Mouse (Mus musculus) hindbrain, embryonic 16.5 days (tissue): ENCODE data around the gene Gna11. TPM values are rescaled to one million over a fixed set of nuclear protein-coding genes. Genes with fewer than 3 reads are reported as not detected.

ENCODE experiments used
- ATAC-seq: fragments of 200-750 bp; cut with Nextera tagmentation; 2 replicates; pipeline ENCODE4 v1.8.0; 2017; ENCODE audit warnings: moderate TSS enrichment, moderate library complexity
- H3K27ac ChIP-seq: fragments of 300-500 bp; sonication (generic); 2 replicates; pipeline ENCODE4 v1.5.1; 2014; ENCODE audit warnings: low read depth, mild to moderate bottlenecking, control low read depth, low read length, moderate library complexity
- H3K27me3 ChIP-seq: fragments of 300-500 bp; sonication (generic); replicated peaks from 2 replicates; pipeline ENCODE4 v1.6.1; 2014; ENCODE audit warnings: low read length; ENCODE audit not compliant: control insufficient read depth, insufficient read depth
- H3K36me3 ChIP-seq: fragments of 300-500 bp; sonication (generic); 2 replicates; pipeline ENCODE4 v1.6.1; 2014; ENCODE audit warnings: mild to moderate bottlenecking, low read length, moderate library complexity, mixed read lengths; ENCODE audit not compliant: control insufficient read depth, insufficient read depth
- H3K4me1 ChIP-seq: fragments of 300-500 bp; sonication (generic); 2 replicates; pipeline ENCODE4 v1.6.1; 2014; ENCODE audit warnings: low read depth, low read length; ENCODE audit not compliant: control insufficient read depth, insufficient read depth
- H3K4me2 ChIP-seq: fragments of 300-500 bp; sonication (generic); 2 replicates; pipeline ENCODE4 v1.6.1; 2014; ENCODE audit warnings: mild to moderate bottlenecking, low read length, control low read depth, moderate library complexity
- H3K4me3 ChIP-seq: fragments of 300-500 bp; sonication (generic); 2 replicates; pipeline ENCODE4 v1.5.1; 2014; ENCODE audit warnings: mild to moderate bottlenecking, low read length, control low read depth, moderate library complexity
- H3K9ac ChIP-seq: fragments of 300-500 bp; sonication (generic); 2 replicates; pipeline ENCODE4 v1.6.1; 2014; ENCODE audit warnings: low read depth, mild to moderate bottlenecking, control low read depth, low read length, moderate library complexity
- H3K9me3 ChIP-seq: fragments of 300-500 bp; sonication (generic); 2 replicates; pipeline ENCODE4 v1.6.1; 2014; ENCODE audit warnings: mild to moderate bottlenecking, low read length, moderate library complexity; ENCODE audit not compliant: control insufficient read depth
- WGBS: fragments of 180-500 bp; shearing (Covaris S2); extraction: QIAGEN DNeasy Blood & Tissue Kit; methylation state at CpG from one replicate; pipeline ENCODE4 v1.1.7; 2014; 5-methylcytosine and 5-hydroxymethylcytosine counted together
- polyA plus RNA-seq: library from polyadenylated mRNA; unstranded; fragments of >200 nt; fragmentation: Nextera tagmentation; extraction: Ambion mirVana; gene quantifications from 2 replicates; pipeline ENCODE4 v1.2.1, GENCODE M21; 2015

Gna11 gene
- polyA plus RNA-seq, 1 experiment from 2014 or later = 96.0 TPM

DNA sequence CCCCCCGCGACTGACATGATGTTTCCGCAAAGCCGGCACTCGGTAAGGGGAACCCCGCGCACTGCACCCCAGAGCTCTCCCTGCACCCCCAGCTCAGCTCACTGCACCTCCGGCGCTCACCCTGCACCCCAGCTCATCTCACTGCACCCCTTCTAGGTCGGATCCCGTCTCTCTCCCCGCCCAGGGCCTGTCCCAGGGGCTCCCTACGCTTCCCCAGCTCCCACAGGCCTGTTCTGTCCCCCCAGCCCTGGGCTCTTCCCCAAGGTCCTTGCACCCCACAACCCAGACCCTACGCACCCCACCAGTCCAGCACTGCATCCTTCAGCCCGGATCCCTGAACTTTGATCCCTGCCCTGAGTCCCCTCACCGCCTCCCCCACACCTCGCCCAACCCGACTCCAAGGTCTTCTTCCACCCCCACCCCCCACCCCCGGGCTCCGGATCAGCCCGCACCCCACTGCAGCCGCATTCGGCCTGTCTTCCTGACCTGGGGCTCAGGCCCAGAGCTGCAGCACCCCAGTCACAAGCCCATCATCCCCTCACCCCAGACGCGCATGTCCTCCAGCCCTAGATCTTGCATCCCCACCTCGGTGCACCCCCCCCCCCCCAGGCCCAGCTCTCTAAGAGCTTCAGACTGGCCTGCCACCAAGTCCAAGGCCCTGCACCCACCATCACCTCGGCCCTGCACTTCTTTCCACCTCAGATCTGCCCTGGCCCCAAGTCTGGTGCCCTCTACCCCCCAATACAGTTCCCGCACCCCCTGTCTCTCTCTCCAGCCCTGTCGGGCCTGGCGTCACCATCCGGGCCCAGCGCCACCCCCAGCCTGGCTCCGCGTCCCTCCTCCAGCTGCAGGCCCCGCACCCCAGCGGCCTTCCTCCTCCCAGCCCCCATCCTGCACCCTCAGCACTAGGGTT lies 14.9 kb upstream of the Gna11 start:
- Histone ChIP-seq H3K4me1 (peaks cover 40% of the 10 kb centered on the region), H3K9me3 (no peaks in the 10 kb centered on the region), H3K27ac (peak overlapping the region; percentile 86), H3K27me3 (peaks cover 2% of the 10 kb centered on the region; the same call in 1 of the 2 replicates), H3K36me3 (peaks cover 3% of the 10 kb centered on the region), H3K9ac (peak overlapping the region; percentile 100), H3K4me2 (peak overlapping the region; percentile 94), H3K4me3 (peak overlapping the region; percentile 88)
- 2% methylated on average over 29 of the region's 36 CpGs for WGBS
- peak; percentile 35 for ATAC-seq

DNA sequence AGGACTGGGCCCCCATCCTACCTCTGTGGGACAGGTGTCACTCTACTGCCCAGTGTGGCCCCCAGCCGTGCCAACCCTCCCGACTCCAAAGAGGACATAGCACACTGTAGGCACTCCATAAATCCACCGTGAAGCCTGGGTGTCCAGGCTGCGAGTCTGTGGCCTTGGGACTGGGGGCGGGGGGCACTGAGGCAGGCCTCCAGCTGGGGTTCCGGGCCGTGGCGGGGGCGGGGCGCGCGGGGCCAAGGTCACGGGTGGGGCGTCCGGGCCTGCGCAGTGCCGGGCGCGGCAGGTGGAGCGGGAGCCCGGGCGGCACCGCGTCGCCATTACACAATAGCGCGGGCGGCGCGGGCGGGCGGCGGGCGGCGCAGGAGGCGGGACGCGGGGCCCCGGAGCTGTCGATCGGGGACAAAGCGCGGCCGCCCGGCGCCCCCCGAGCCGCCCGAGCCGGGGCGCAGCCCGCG lies 14.2 kb upstream of the Gna11 start, which contains the start of gene Aes:
Gene Aes (plus strand): TSS at position 326 of the 464 bp plus-strand sequence.
- Histone ChIP-seq H3K9me3 (no peaks in the 10 kb centered on the region), H3K36me3 (no peaks in the 10 kb centered on the region; the same call in 1 of the 2 replicates), H3K9ac (peak within 1 kb of the TSS; percentile 100), H3K4me3 (peak within 1 kb of the TSS; percentile 88), H3K27ac (peak within 1 kb of the TSS; percentile 86), H3K4me1 (peaks cover 34% of the 10 kb centered on the region), H3K4me2 (peak within 1 kb of the TSS; percentile 94), H3K27me3 (no peaks in the 10 kb centered on the region)
- WGBS = 0% methylated on average over 10 of the region's 53 CpGs
- peak; percentile 71 for ATAC-seq

GRCm38 (mm10) chr10:81557491-81557890 lies 12.5 kb upstream of the Gna11 start:
- WGBS = 43% methylated on average over 1 of the region's 1 CpGs
- no peak overlapping the region for H3K27ac ChIP-seq
- H3K27me3 ChIP-seq = no peaks in the 10 kb centered on the region
- no peak overlapping the region for H3K4me2 ChIP-seq
- no peak for ATAC-seq
- peaks cover 2% of the 10 kb centered on the region; the same call in 1 of the 2 replicates for H3K9me3 ChIP-seq
- no peak overlapping the region for H3K9ac ChIP-seq
- no peaks in the 10 kb centered on the region; the same call in 1 of the 2 replicates for H3K36me3 ChIP-seq
- H3K4me3 ChIP-seq = no peak overlapping the region
- peaks cover 18% of the 10 kb centered on the region for H3K4me1 ChIP-seq

GRCm38 (mm10) chr10:81556282-81556681 lies 11.3 kb upstream of the Gna11 start:
- 80% methylated on average over 3 of the region's 3 CpGs for WGBS
- Histone ChIP-seq H3K27ac (no peak overlapping the region), H3K9me3 (peaks cover 2% of the 10 kb centered on the region; the same call in 1 of the 2 replicates), H3K27me3 (no peaks in the 10 kb centered on the region), H3K9ac (no peak overlapping the region), H3K36me3 (no peaks in the 10 kb centered on the region; the same call in 1 of the 2 replicates), H3K4me2 (no peak overlapping the region), H3K4me1 (peaks cover 15% of the 10 kb centered on the region), H3K4me3 (no peak overlapping the region)
- no peak for ATAC-seq

DNA sequence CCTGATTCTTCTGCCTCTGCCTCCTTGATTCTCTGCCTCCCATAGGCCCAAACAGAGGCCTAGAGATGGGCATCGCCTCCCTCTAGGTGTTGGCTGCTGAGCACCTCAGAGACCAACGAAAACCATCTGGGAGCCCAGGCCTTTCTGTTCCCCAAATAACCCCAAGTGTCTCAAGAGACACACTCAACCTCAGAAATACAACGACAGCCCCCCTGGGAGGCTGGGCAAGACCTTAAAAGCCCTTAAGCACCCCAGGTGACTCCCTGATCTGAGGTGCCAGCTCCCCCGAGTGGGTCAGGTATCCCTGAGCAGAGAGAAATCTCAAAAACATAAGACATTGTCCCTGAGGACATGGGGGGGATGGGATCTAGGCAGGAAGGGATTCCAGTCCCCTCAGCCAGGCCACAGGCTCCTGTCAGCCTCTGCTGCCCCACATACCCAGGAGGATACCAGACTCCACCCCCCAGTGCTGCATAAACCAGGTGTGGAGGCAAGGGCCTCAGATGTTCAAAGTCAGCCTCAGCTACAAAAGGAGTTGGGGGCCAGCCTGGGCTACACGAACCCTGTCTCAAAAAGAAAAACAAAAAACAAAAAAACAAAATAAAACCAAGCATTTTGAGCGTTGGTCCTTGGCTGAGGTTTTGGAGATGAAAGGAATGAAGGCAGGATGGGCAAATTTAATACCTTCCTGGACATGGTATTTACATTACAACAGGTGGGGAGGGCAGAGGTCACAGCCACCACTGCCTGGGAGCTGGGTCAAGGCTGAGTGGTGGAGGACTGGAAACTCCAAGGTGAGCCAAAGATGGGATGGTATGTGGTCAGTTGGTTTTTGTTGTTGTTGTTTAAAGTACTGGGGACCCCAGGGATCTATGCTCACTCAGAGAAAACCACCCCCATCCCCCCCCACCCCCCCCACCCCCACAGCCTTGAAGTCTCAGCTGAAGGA lies 9.1 kb upstream of the Gna11 start:
- Histone ChIP-seq H3K9ac (no peak overlapping the region), H3K36me3 (no peaks in the 10 kb centered on the region), H3K9me3 (peaks cover 2% of the 10 kb centered on the region; the same call in 1 of the 2 replicates), H3K4me2 (no peak overlapping the region), H3K4me1 (peaks cover 7% of the 10 kb centered on the region), H3K27me3 (no peaks in the 10 kb centered on the region), H3K4me3 (no peak overlapping the region), H3K27ac (no peak overlapping the region)
- 87% methylated on average over 6 of the region's 6 CpGs for WGBS
- no peak for ATAC-seq

GRCm38 (mm10) chr10:81553232-81553631 lies 8.2 kb upstream of the Gna11 start:
- Histone ChIP-seq H3K27me3 (no peaks in the 10 kb centered on the region), H3K4me1 (peaks cover 2% of the 10 kb centered on the region; the same call in 1 of the 2 replicates), H3K9me3 (peaks cover 2% of the 10 kb centered on the region; the same call in 1 of the 2 replicates), H3K27ac (no peak overlapping the region), H3K36me3 (no peaks in the 10 kb centered on the region), H3K4me2 (no peak overlapping the region), H3K9ac (no peak overlapping the region), H3K4me3 (no peak overlapping the region)
- 85% methylated on average over 5 of the region's 5 CpGs for WGBS
- ATAC-seq = no peak

DNA sequence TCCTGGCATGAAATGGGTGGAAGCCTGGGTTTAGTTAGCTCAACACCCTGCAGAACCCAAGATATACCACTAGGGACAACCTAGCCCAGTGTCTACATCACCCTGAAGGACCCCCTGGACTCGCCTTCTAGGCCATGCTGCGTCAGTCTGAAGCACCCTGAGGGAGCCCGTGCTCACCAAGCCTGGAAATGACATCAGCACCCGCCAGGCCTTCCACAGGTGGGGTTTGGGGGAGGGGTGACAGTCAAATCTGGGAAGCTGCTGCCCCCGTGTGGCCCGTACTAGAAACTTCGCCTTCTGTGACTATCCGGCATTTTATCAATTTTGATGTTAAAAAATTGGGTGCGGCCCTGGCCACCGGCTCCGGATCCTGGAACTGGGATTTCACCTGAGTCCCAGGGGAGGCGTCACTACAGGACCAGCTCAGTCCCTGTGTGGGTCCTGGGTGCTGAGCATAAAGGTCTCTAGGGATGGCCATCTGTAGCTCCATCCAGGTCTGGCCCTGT lies 6.7 kb upstream of the Gna11 start:
- peaks cover 2% of the 10 kb centered on the region; the same call in 1 of the 2 replicates for H3K9me3 ChIP-seq
- H3K27ac ChIP-seq = no peak overlapping the region
- H3K4me1 ChIP-seq = peaks cover 2% of the 10 kb centered on the region; the same call in 1 of the 2 replicates
- peak; percentile 91 for ATAC-seq
- H3K4me3 ChIP-seq = no peak overlapping the region
- H3K9ac ChIP-seq = peak overlapping the region; percentile 46; the same call in 1 of the 2 replicates
- H3K4me2 ChIP-seq = peak overlapping the region; percentile 31; the same call in 1 of the 2 replicates
- H3K36me3 ChIP-seq = no peaks in the 10 kb centered on the region
- 7% methylated on average over 12 of the region's 12 CpGs for WGBS
- no peaks in the 10 kb centered on the region for H3K27me3 ChIP-seq

GRCm38 (mm10) chr10:81550257-81550656 lies 5.3 kb upstream of the Gna11 start:
- WGBS = 11% methylated on average over 7 of the region's 7 CpGs
- ATAC-seq = no peak
- H3K4me3 ChIP-seq = no peak overlapping the region

More at GRCm38 (mm10) chr10:81550257-81550656, 5.3 kb upstream of the Gna11 start:
- H3K27ac ChIP-seq = no peak overlapping the region
- H3K9me3 ChIP-seq = peaks cover 2% of the 10 kb centered on the region; the same call in 1 of the 2 replicates
- H3K27me3 ChIP-seq = no peaks in the 10 kb centered on the region
- H3K9ac ChIP-seq = no peak overlapping the region
- no peak overlapping the region for H3K4me2 ChIP-seq
- peaks cover 2% of the 10 kb centered on the region; the same call in 1 of the 2 replicates for H3K4me1 ChIP-seq
- no peaks in the 10 kb centered on the region for H3K36me3 ChIP-seq
